Mouse (Mus musculus): ENCODE results near the gene Foxn2. TPM values are rescaled to one million over a fixed set of nuclear protein-coding genes. Genes with fewer than 3 reads are reported as not detected.

The Foxn2 gene
- polyA plus RNA-seq (2012; rRNA removed), result 1.7 and 2.1 TPM in 2 replicates

DNA sequence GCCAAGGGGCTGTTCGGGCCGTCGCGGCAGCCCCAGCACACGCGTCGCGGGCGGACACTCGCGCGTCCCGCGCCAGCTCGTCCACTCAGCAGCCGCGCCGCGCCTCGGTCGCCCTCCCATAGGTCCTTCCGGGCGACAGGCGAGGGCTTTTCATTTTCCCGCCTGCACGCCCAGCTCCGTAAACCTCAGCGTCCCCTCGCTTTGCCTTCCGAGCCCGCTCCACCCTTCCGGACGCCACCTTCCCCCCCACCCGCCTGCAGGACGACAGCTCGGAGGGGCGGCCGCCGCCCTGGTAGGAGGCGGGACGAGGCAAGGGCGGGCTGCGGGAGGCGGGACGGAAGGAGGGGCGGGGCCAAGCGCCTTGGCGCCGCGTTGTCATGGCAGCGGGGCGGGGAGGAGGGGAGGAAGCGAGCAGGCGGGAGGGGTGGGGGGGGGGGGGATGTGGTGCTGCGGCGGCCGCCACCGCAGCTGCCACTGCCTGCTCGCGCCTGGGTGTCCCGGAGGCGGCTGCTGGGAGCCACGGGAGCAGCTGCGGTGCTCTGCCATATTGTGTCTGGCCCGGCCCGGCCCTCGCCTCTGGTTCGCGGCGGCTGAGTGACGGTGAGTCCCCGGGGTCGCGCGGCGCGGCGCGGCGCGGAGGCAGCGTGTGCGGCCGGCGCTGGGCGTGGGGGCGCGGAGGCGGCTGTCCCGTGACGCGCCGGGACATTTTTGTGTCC is at the start of gene Foxn2:
Gene Foxn2 (plus strand): TSS at position 427 of the 716 bp plus-strand sequence.
- no peaks in the 10 kb centered on the region for H3K27me3 ChIP-seq (ENCODE audit: control insufficient read depth, insufficient read depth, low read length)
- peak within 1 kb of the TSS; percentile 95 for H3K4me3 ChIP-seq (ENCODE audit: control insufficient read depth, low read depth, low read length)
- no peaks in the 10 kb centered on the region for H3K36me3 ChIP-seq (ENCODE audit: control insufficient read depth, insufficient read depth, low read length)
- TF ChIP-seq CTCF (IDR thresholded peaks at IDR 0.05; ENCODE audit: control insufficient read depth, insufficient read depth, insufficient replicate concordance, low read depth, low read length) (no peak), POLR2A (IDR thresholded peaks at IDR 0.05; ENCODE audit: control insufficient read depth, low read depth, low read length) (peak; percentile 65; the same call in 1 of the 2 replicates)
- H3K4me1 ChIP-seq (ENCODE audit: control insufficient read depth, insufficient read depth, low read length), result peaks cover 9% of the 10 kb centered on the region
- peak within 1 kb of the TSS; percentile 84 for H3K27ac ChIP-seq (ENCODE audit: control insufficient read depth, insufficient read depth, low read depth, low read length)

DNA sequence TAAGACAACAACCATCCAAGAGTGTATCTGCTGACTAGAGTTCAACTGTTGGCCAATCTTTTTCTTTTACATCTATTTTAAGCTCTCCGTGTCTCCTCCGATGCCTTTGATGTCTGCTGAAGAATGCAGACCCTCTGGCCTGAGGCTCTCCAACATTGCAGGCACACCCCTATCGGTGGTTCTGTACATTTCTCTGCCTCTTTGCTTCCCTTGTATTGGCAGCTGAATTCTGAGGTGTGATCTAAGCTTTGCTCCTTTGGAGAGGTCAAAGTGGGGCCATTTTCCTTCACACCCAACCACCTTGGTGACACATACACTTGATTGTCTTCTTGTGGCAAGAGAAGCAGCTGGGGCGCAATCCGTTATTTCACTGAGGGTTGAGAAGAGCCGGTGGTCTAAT is 43.0 kb upstream of the Foxn2 start:
- Histone ChIP-seq H3K27ac (ENCODE audit: control insufficient read depth, insufficient read depth, low read depth, low read length) (no peak overlapping the region), H3K27me3 (ENCODE audit: control insufficient read depth, insufficient read depth, low read length) (no peaks in the 10 kb centered on the region)
- no peak for TF ChIP-seq CTCF (IDR thresholded peaks at IDR 0.05; ENCODE audit: control insufficient read depth, insufficient read depth, insufficient replicate concordance, low read depth, low read length)
- TF ChIP-seq POLR2A (IDR thresholded peaks at IDR 0.05; ENCODE audit: control insufficient read depth, low read depth, low read length), result no peak

DNA sequence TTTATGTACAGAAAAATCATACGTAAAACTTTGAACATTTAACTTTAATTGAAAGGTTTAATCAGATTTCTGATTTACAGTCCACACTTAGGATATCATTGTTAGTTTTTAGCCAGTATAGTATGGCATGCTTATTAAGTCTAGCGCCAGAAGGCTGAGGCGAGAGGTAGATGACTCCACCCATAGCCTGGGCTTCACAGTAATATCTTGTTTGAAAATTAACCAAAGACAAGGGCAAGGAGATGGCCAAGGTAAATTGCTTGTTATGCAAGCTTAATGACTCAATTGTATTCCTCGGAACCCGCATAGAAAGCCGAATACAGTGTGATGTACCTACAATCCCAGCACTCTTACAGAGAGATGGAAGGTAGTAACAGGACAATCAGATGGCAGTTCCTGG is 42.4 kb upstream of the Foxn2 start:
- Histone ChIP-seq H3K4me1 (ENCODE audit: control insufficient read depth, insufficient read depth, low read length) (no peaks in the 10 kb centered on the region), H3K4me3 (ENCODE audit: control insufficient read depth, low read depth, low read length) (no peak overlapping the region), H3K27me3 (ENCODE audit: control insufficient read depth, insufficient read depth, low read length) (no peaks in the 10 kb centered on the region), H3K27ac (ENCODE audit: control insufficient read depth, insufficient read depth, low read depth, low read length) (no peak overlapping the region), H3K36me3 (ENCODE audit: control insufficient read depth, insufficient read depth, low read length) (no peaks in the 10 kb centered on the region)
- TF ChIP-seq POLR2A (IDR thresholded peaks at IDR 0.05; ENCODE audit: control insufficient read depth, low read depth, low read length) (no peak), CTCF (IDR thresholded peaks at IDR 0.05; ENCODE audit: control insufficient read depth, insufficient read depth, insufficient replicate concordance, low read depth, low read length) (no peak)

More for the DNA sequence above, 43.0 kb upstream of the Foxn2 start:
- H3K36me3 ChIP-seq (ENCODE audit: control insufficient read depth, insufficient read depth, low read length), result no peaks in the 10 kb centered on the region
- H3K4me3 ChIP-seq (ENCODE audit: control insufficient read depth, low read depth, low read length), result no peak overlapping the region
- H3K4me1 ChIP-seq (ENCODE audit: control insufficient read depth, insufficient read depth, low read length), result no peaks in the 10 kb centered on the region

- Histone ChIP-seq H3K27ac (ENCODE audit: control insufficient read depth, insufficient read depth, low read depth, low read length) (no peak overlapping the region), H3K4me3 (ENCODE audit: control insufficient read depth, low read depth, low read length) (no peak overlapping the region), H3K36me3 (ENCODE audit: control insufficient read depth, insufficient read depth, low read length) (no peaks in the 10 kb centered on the region), H3K27me3 (ENCODE audit: control insufficient read depth, insufficient read depth, low read length) (no peaks in the 10 kb centered on the region), H3K4me1 (ENCODE audit: control insufficient read depth, insufficient read depth, low read length) (no peaks in the 10 kb centered on the region)
- TF ChIP-seq POLR2A (IDR thresholded peaks at IDR 0.05; ENCODE audit: control insufficient read depth, low read depth, low read length) (no peak), CTCF (IDR thresholded peaks at IDR 0.05; ENCODE audit: control insufficient read depth, insufficient read depth, insufficient replicate concordance, low read depth, low read length) (no peak)
These were observed 41.7 kb upstream of the Foxn2 start for GRCm38 (mm10) chr17:88398854-88399253.

DNA sequence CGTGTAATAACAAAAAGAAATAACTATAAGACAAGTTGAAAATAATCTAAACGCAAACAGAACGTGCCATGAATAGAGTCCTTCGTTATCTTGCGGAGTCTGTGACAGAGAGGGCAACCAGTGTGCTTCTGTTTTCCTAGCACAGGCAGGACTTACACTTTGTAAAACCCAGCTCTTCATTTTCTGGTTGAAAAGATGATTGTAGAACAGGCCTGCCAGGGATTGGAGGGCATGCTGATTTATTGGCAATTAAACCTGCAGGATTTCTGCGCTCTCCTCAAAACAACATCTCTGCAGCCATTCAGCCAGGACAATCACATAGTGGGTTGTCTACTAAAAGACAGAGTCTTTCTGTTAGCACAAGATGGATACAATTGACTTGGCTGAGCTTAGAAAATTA is 40.4 kb upstream of the Foxn2 start:
- Histone ChIP-seq H3K4me1 (ENCODE audit: control insufficient read depth, insufficient read depth, low read length) (no peaks in the 10 kb centered on the region), H3K27ac (ENCODE audit: control insufficient read depth, insufficient read depth, low read depth, low read length) (no peak overlapping the region), H3K36me3 (ENCODE audit: control insufficient read depth, insufficient read depth, low read length) (no peaks in the 10 kb centered on the region), H3K4me3 (ENCODE audit: control insufficient read depth, low read depth, low read length) (no peak overlapping the region), H3K27me3 (ENCODE audit: control insufficient read depth, insufficient read depth, low read length) (no peaks in the 10 kb centered on the region)
- TF ChIP-seq CTCF (IDR thresholded peaks at IDR 0.05; ENCODE audit: control insufficient read depth, insufficient read depth, insufficient replicate concordance, low read depth, low read length), result no peak
- no peak for TF ChIP-seq POLR2A (IDR thresholded peaks at IDR 0.05; ENCODE audit: control insufficient read depth, low read depth, low read length)

- no peak for TF ChIP-seq POLR2A (IDR thresholded peaks at IDR 0.05; ENCODE audit: control insufficient read depth, low read depth, low read length)
- no peak for TF ChIP-seq CTCF (IDR thresholded peaks at IDR 0.05; ENCODE audit: control insufficient read depth, insufficient read depth, insufficient replicate concordance, low read depth, low read length)
- Histone ChIP-seq H3K4me1 (ENCODE audit: control insufficient read depth, insufficient read depth, low read length) (no peaks in the 10 kb centered on the region), H3K36me3 (ENCODE audit: control insufficient read depth, insufficient read depth, low read length) (no peaks in the 10 kb centered on the region), H3K27me3 (ENCODE audit: control insufficient read depth, insufficient read depth, low read length) (no peaks in the 10 kb centered on the region), H3K27ac (ENCODE audit: control insufficient read depth, insufficient read depth, low read depth, low read length) (no peak overlapping the region), H3K4me3 (ENCODE audit: control insufficient read depth, low read depth, low read length) (no peak overlapping the region)
These were observed 39.6 kb upstream of the Foxn2 start for GRCm38 (mm10) chr17:88400702-88401475.

GRCm38 (mm10) chr17:88403269-88403668 is 37.2 kb upstream of the Foxn2 start:
- no peaks in the 10 kb centered on the region for H3K27me3 ChIP-seq (ENCODE audit: control insufficient read depth, insufficient read depth, low read length)
- H3K4me1 ChIP-seq (ENCODE audit: control insufficient read depth, insufficient read depth, low read length), result no peaks in the 10 kb centered on the region
- no peak for TF ChIP-seq CTCF (IDR thresholded peaks at IDR 0.05; ENCODE audit: control insufficient read depth, insufficient read depth, insufficient replicate concordance, low read depth, low read length)
- no peak for TF ChIP-seq POLR2A (IDR thresholded peaks at IDR 0.05; ENCODE audit: control insufficient read depth, low read depth, low read length)
- H3K36me3 ChIP-seq (ENCODE audit: control insufficient read depth, insufficient read depth, low read length), result no peaks in the 10 kb centered on the region
- H3K27ac ChIP-seq (ENCODE audit: control insufficient read depth, insufficient read depth, low read depth, low read length), result no peak overlapping the region
- H3K4me3 ChIP-seq (ENCODE audit: control insufficient read depth, low read depth, low read length), result no peak overlapping the region
